Mouse (Mus musculus): Measurements from ENCODE around the gene Bad. TPM values are rescaled to one million over a fixed set of nuclear protein-coding genes. Genes with fewer than 3 reads are reported as not detected.

Gene Bad
- polyA plus RNA-seq, 1 experiment from 2014 or later, result 90.4 TPM

DNA sequence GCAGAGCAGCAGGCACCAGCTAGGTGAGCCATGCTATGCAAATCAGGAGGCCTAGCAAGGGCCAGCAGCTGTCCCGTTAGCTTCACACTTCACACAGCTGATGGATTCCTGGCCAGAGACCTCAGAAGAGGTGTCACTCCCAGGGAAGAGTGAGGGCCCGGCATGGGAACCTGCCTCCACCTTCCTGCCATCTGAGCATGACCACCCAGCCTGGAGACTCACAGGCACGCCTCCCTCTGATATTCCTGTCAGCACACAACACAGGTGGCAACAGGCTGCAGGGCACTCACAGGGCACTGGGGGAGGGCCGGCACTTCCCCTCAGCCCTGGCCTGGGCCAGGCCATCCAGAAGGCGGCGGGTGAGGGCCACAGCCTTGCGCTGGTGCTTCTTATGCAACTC is 13.8 kb downstream of the Bad start:
- Histone ChIP-seq H3K4me3 (no peak overlapping the region), H3K4me2 (no peak overlapping the region), H3K9me3 (no peaks in the 10 kb centered on the region), H3K36me3 (peaks cover 54% of the 10 kb centered on the region), H3K4me1 (replicated peaks) (peaks cover 16% of the 10 kb centered on the region), H3K9ac (peak overlapping the region; percentile 22; the same call in 1 of the 2 replicates), H3K27me3 (no peaks in the 10 kb centered on the region), H3K27ac (replicated peaks) (no peak overlapping the region)
- 84% methylated on average over 7 of the region's 7 CpGs for WGBS
- ATAC-seq (ENCODE audit: low read depth), result no peak

DNA sequence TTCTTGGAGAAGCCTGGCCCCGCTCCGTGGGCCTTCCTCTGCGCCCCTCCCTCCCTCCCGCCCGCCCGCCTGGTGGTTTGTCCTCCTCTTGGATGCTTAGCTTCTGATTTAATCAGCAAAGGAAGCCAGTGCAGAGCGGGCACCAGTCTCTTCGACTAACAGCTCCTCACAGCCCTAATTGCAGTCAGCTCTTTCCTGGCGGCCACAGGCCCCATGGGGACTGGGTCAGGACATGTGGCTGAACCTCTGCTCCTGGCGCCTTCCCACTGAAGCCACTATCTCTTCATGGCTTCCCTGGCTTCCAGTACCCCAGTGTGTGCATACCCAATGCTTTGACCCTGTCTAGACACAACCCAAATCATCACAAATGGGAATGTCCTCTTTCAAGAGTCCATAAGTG is 14.8 kb downstream of the Bad start:
- Histone ChIP-seq H3K4me1 (replicated peaks) (peaks cover 15% of the 10 kb centered on the region), H3K4me2 (no peak overlapping the region), H3K36me3 (peaks cover 56% of the 10 kb centered on the region), H3K27ac (replicated peaks) (no peak overlapping the region), H3K9me3 (no peaks in the 10 kb centered on the region), H3K4me3 (no peak overlapping the region), H3K9ac (no peak overlapping the region), H3K27me3 (no peaks in the 10 kb centered on the region)
- no peak for ATAC-seq (ENCODE audit: low read depth)
- WGBS, result 80% methylated on average over 10 of the region's 10 CpGs

DNA sequence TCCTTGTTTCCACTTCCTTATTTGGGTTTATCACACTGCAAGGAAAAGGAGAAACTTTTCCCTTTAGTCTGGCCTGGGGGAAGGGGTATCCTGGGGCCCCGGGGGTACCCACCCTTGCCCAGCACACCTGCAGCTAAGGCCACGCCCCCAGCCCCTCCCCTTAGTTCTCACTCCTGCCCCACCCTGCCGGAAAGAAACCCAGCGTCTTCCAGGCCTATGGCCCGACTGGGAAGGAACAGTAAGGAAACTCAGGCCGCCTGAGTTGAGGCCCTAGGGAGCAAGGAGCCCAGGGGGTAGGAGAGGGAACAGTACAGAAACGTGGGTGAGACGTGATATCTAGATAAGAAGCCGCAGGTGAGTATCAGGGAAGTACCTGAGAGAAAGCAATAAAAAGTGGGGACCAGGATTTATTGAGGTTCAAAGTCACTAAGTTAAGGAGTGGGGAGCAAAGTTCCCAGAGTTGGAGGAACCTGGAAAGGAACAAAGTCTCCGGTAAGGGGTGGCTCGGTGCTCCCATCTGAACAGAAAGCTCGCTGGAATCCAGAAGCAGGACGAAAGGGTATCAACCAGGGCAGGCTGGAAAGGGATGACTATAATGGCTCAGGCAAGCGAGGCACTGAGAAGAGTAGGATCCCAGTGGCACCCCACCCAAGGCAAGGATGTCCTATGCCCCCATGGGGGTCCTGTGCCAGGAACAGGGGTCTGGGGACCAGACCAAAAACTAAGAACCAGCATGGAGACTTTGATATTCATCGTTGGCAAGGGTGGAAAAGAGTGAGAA is 27.0 kb downstream of the Bad start:
- Histone ChIP-seq H3K9ac (peak overlapping the region; percentile 69), H3K4me2 (peak overlapping the region; percentile 54), H3K9me3 (no peaks in the 10 kb centered on the region), H3K36me3 (no peaks in the 10 kb centered on the region), H3K4me1 (replicated peaks) (peaks cover 35% of the 10 kb centered on the region), H3K27ac (replicated peaks) (no peak overlapping the region), H3K4me3 (peak overlapping the region; percentile 44), H3K27me3 (peaks cover 27% of the 10 kb centered on the region)
- 13% methylated on average over 15 of the region's 15 CpGs for WGBS
- ATAC-seq (ENCODE audit: low read depth), result no peak

DNA sequence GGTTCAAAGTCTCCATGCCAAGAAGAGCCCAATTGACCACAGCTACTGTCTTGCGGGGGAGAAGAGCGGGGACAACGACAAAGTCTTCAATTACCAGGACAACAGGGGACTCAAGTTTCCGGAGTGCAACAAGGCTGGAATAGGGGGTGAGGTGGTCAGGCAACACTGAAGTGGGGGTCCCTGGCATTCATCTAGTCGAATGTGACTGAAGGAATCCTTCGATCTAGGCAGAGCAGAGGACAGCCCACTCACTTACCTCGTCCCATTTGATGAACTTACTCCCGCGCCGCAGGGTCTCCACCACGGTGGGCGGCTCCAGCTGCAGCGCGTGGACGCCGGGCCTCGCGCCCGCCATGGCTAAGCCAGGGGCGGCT is 27.6 kb downstream of the Bad start:
- no peaks in the 10 kb centered on the region for H3K36me3 ChIP-seq
- H3K9ac ChIP-seq, result peak overlapping the region; percentile 69
- peaks cover 27% of the 10 kb centered on the region for H3K27me3 ChIP-seq
- under 1% methylated on average over 20 of the region's 20 CpGs for WGBS
- ATAC-seq (ENCODE audit: low read depth), result no peak
- H3K27ac ChIP-seq (replicated peaks), result 0 out of 2 replicates have a peak overlapping the region, but pooled peaks have one; percentile 38
- H3K4me2 ChIP-seq, result peak overlapping the region; percentile 54
- H3K9me3 ChIP-seq, result no peaks in the 10 kb centered on the region
- peak overlapping the region; percentile 44 for H3K4me3 ChIP-seq
- peaks cover 40% of the 10 kb centered on the region for H3K4me1 ChIP-seq (replicated peaks)

DNA sequence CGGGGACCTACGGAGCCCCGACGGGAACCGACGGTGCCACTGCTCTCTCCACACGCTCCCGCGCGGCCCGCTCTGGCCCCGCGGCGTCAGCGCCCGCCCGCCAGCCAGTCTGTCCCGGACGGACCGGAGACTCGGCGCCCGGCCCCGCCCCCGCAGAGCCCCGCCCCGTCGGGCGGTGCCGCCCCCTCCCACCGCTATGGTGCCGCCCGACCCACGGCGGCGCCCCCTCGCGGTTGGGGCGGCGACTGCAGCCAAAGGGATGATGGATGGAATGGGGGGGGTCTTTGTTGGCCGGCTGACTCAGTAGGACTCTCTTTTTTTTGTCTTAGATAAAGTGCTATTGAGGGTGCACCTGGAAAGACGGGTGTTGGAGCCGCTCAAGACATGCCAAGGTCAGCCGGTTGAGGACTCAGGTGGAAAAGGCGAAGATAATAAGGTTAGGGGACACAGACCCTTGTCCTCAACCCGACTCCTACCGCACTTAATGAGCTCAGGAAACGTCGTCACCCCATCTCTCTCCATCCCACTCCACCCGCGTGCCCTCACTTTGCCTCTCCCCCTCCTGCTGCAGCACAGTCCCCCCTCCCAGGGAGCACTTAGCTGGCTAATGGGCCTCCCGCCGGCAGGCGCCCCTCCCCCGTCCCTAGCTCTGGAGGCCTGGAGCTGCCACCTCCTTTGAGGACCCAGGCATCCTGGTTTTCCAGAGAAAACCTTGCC is 28.2 kb downstream of the Bad start:
- peaks cover 40% of the 10 kb centered on the region for H3K4me1 ChIP-seq (replicated peaks)
- peak overlapping the region; percentile 69 for H3K9ac ChIP-seq
- H3K36me3 ChIP-seq, result no peaks in the 10 kb centered on the region
- peak overlapping the region; percentile 73 for H3K27ac ChIP-seq (replicated peaks)
- no peaks in the 10 kb centered on the region for H3K9me3 ChIP-seq
- peak overlapping the region; percentile 44 for H3K4me3 ChIP-seq
- H3K4me2 ChIP-seq, result peak overlapping the region; percentile 54
- peaks cover 27% of the 10 kb centered on the region for H3K27me3 ChIP-seq
- under 1% methylated on average over 41 of the region's 55 CpGs for WGBS
- ATAC-seq (ENCODE audit: low read depth), result peak; percentile 8; the same call in 1 of the 2 replicates

DNA sequence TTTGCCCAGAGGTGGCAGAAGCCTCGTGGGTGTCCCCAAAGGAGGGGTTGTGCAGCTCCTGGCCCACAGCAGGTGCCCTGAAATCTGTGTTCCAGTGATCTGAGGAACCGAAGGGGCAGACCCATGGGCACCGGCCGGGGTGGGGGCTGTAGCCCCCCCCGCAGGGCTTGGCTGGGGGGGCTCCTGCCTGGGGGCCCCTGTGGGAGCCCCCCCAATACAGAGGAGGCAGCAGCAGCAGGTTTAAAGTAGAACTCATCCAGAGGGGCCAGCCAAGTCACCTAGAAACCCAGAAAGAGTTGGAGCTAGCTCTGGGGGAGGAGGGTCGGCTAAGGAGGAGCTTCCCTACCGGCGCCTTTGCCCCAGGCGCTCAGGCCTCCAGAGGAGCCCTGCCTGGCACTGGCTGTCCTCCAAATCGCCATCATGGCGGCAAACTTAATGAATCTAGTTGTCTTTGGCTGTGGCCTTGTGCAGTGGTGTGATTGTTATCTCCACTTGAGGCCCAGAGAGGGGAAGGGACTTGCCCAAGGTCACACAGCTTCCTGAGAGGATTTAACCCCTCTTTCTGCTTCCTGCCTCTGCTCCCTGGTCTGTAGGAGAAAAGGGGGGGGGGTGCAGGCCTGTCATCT is 28.9 kb downstream of the Bad start:
- peak overlapping the region; percentile 44 for H3K4me3 ChIP-seq

DNA sequence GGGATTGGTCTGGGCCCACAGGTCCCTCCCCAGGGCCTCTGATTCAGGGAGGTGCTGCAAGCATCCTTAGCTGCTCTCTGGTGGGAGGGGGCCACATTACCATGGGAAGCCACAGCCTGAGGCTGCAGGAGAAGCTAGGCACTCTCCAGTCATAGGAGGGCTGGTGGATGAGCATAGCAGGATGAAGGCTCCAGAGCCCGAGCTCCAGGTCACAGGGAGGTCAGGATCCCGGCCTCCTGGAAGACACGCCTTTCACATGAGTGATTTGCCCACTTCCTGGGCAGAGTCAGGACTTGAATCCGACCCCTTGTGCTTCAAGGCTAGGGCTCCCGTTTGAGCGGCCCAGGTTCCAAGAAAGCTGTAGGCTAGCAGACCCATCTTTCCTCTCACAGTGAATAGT is 30.0 kb downstream of the Bad start:
- no peak overlapping the region for H3K4me2 ChIP-seq
- no peak overlapping the region for H3K4me3 ChIP-seq
- H3K27me3 ChIP-seq, result peaks cover 27% of the 10 kb centered on the region
- no peak for ATAC-seq (ENCODE audit: low read depth)
- WGBS, result 16% methylated on average over 6 of the region's 6 CpGs
- no peaks in the 10 kb centered on the region for H3K36me3 ChIP-seq
- H3K4me1 ChIP-seq (replicated peaks), result peaks cover 50% of the 10 kb centered on the region
- H3K27ac ChIP-seq (replicated peaks), result 0 out of 2 replicates have a peak overlapping the region, but pooled peaks have one; percentile 3
- no peak overlapping the region for H3K9ac ChIP-seq
- no peaks in the 10 kb centered on the region for H3K9me3 ChIP-seq

More for the DNA sequence above, 28.9 kb downstream of the Bad start:
- Histone ChIP-seq H3K9me3 (no peaks in the 10 kb centered on the region), H3K27me3 (peaks cover 27% of the 10 kb centered on the region), H3K4me2 (peak overlapping the region; percentile 54), H3K9ac (peak overlapping the region; percentile 69), H3K27ac (replicated peaks) (peak overlapping the region; percentile 73), H3K4me1 (replicated peaks) (peaks cover 40% of the 10 kb centered on the region), H3K36me3 (no peaks in the 10 kb centered on the region)
- no peak for ATAC-seq (ENCODE audit: low read depth)
- 12% methylated on average over 11 of the region's 11 CpGs for WGBS

DNA sequence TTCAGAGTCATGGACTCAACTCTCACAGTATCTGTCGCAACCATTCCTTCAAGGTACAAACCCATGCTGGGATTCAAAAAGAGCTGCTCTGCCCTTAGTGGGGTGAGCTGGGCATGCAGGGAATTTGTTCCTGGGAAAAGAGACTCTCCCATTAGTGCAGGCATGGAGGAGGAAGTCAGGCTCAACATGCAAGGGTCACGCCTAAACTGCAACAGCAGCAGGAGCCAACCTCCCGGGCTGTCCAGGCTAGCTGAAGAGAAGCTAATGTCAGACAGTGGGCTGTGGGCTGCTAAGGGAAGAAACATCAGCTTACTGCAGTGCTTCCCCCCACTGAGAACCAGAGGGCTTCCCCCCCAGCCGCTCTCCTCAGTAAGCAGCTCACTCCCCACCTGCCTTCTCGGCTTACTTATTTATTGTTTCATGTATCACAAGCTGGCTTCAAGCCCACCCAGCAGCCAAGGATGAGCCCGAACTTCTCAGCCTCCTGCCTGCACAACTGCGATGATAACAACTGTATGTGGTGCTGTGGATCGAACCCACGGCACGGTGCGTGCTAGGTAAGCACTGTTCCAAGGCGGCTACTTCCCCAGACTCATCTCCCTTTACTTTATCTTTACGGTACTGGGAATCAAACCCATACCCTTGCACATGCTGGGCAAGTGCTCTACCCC is 30.7 kb downstream of the Bad start:
- peaks cover 27% of the 10 kb centered on the region for H3K27me3 ChIP-seq
- no peak for ATAC-seq (ENCODE audit: low read depth)
- H3K4me2 ChIP-seq, result no peak overlapping the region
- no peak overlapping the region for H3K4me3 ChIP-seq
- H3K9ac ChIP-seq, result no peak overlapping the region
- 78% methylated on average over 13 of the region's 13 CpGs for WGBS
- peaks cover 6% of the 10 kb centered on the region for H3K36me3 ChIP-seq
- no peaks in the 10 kb centered on the region for H3K9me3 ChIP-seq
- peaks cover 58% of the 10 kb centered on the region for H3K4me1 ChIP-seq (replicated peaks)
- 0 out of 2 replicates have a peak overlapping the region, but pooled peaks have one; percentile 3 for H3K27ac ChIP-seq (replicated peaks)

DNA sequence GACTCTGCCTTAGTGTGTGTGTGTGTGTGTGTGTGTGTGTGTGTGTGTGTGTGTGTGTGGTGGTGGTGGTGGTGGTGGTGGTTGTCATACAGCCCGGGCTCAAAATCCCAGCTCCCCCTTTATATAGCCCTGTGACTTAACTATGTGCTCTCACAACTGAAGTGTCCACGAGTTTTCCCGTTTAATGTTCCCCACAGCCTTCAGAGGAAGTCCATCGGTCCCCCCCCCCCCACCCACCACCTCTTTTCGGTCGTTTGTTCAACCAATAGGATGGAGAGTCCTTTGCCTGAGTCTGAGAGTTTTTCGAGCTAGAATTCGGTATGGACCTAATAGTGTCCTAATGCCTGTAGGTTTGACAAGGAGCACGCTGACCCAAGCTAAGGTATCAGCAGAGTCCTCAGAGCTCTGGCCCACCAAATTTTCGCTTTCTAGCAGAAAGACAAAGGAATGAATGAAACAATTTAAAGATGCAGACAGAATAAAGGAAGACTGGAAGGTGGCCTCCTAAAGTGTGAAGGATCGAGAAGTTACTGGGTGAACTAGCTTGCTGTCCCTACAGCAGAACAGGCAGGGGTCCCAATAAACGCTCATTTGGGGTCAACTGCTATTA is 32.0 kb downstream of the Bad start:
- Histone ChIP-seq H3K27me3 (peaks cover 21% of the 10 kb centered on the region), H3K4me1 (replicated peaks) (peaks cover 68% of the 10 kb centered on the region), H3K9ac (peak overlapping the region; percentile 89), H3K9me3 (no peaks in the 10 kb centered on the region), H3K27ac (replicated peaks) (peak overlapping the region; percentile 96), H3K4me3 (peak overlapping the region; percentile 69), H3K4me2 (peak overlapping the region; percentile 92), H3K36me3 (peaks cover 19% of the 10 kb centered on the region)
- ATAC-seq (ENCODE audit: low read depth), result no peak
- 37% methylated on average over 12 of the region's 12 CpGs for WGBS

DNA sequence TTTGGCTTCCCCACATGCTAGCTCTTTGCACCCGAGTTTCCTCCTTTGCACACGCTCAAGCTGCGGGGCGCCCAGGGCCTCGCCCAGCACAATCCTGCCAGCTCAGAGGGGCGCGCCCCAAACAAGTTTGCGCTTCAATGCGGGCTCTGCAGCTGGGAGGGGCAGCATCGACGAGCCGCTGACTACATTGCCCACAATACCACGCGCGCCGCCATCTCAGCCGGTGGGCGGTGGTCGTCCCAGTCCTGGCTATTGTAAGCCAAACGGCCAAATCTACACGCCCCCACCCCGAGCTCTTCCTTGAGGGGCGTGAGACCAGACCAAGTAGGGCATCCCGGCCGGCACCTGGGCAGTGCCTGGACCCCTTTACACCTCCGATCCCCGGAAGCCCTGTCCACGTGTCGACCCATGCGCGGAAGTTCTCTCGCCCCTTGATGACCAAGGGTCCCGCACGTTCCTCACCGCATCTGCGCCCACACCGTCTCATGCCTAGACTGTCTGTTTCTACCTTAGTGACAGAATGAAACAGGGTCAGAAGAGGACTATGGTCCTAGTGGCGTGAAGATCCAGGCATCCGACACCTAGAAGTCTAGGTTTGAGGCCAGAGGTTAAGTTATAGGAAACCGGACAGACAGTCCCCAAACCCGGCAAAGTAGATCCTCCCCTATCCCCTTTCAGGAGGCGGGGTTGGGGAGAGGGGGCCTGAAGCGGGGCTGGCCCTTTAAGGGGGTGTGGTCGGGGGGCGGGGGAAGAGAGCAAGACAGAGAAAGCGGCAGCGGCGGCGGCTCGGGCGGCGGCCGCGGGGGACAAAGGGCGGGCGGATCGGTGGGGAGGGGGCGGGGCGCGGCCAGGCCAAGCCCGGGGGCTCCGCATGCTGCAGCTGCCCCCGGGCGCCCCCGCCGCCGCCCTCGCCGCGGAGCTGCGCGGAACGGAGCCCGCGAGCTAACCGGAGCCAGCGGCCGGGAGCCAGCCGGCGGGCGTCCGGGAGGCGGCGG is 32.8 kb downstream of the Bad start, which contains the start of gene Ppp1r14b:
Gene Ppp1r14b (plus strand): TSS at position 758 of the 995 bp plus-strand sequence.
- H3K27me3 ChIP-seq, result peaks cover 14% of the 10 kb centered on the region
- H3K27ac ChIP-seq (replicated peaks), result peak within 1 kb of the TSS; percentile 96
- H3K9me3 ChIP-seq, result no peaks in the 10 kb centered on the region
- ATAC-seq (ENCODE audit: low read depth), result peak; percentile 61
- peak within 1 kb of the TSS; percentile 92 for H3K4me2 ChIP-seq
- H3K36me3 ChIP-seq, result peaks cover 19% of the 10 kb centered on the region
- peak within 1 kb of the TSS; percentile 69 for H3K4me3 ChIP-seq
- H3K4me1 ChIP-seq (replicated peaks), result peaks cover 69% of the 10 kb centered on the region
- WGBS, result under 1% methylated on average over 63 of the region's 84 CpGs
- H3K9ac ChIP-seq, result peak within 1 kb of the TSS; percentile 89
